Mouse (Mus musculus): Measurements from ENCODE around the gene Gjb6. TPM values are rescaled to one million over a fixed set of nuclear protein-coding genes. Genes with fewer than 3 reads are reported as not detected.

Gjb6 gene
- not detected in 2 replicates for total RNA-seq (2014; fragmentation: Nextera tagmentation)
- total RNA-seq (2017) = not detected in 2 replicates

GRCm38 (mm10) chr14:57133161-57133661 lies at the start of gene Gjb6:
Gjb6 (minus strand) TSS chr14:57133611.
- ATAC-seq (replicated peaks; ENCODE audit: low FRiP score, low TSS enrichment, poor library complexity, severe bottlenecking) = no peak

- ATAC-seq (replicated peaks; ENCODE audit: low FRiP score, low TSS enrichment, poor library complexity, severe bottlenecking) = no peak
Observed at GRCm38 (mm10) chr14:57165493-57165892, 32.1 kb upstream of the Gjb6 start.

DNA sequence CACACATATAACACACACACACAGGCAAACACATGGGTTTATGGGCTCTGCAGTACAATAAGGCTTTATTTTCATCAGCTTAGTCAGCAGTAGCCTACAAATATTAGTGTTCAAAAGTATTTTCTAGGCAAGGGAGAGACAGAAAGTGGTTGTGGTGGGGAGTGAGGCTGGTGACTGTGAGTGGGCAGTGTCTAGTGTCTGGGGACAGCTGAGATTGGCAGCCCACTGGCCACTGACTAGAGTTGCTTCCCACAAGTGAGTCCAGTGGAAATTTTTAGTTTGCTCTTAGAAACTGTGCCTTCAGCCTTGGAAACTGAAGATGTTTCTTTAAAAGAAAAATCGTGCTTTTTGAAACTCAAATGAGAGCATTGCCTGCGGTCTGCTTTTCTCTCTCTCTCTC lies 28.4 kb upstream of the Gjb6 start:
- no peak for ATAC-seq (replicated peaks; ENCODE audit: low FRiP score, low TSS enrichment, poor library complexity, severe bottlenecking)

DNA sequence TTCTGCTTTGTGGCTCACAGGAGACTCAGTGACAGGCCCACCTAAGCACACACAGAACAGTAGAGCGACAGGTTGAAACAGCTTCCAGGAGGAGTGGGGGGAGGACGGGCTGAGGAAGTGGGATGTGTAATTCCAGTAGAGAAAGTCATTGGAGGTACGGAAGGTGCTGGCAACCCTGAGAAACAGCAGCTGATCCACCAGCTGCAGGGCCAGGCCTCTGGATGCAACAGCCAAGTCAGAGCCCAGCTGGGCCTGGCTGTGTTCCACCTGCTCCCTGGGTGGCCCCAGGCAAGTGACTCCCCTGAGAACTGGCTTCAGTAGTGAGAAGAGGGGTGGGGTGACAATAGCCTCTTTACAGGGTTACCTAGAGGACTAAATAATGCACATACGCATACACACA lies 27.8 kb upstream of the Gjb6 start:
- ATAC-seq (replicated peaks; ENCODE audit: low FRiP score, low TSS enrichment, poor library complexity, severe bottlenecking) = no peak

DNA sequence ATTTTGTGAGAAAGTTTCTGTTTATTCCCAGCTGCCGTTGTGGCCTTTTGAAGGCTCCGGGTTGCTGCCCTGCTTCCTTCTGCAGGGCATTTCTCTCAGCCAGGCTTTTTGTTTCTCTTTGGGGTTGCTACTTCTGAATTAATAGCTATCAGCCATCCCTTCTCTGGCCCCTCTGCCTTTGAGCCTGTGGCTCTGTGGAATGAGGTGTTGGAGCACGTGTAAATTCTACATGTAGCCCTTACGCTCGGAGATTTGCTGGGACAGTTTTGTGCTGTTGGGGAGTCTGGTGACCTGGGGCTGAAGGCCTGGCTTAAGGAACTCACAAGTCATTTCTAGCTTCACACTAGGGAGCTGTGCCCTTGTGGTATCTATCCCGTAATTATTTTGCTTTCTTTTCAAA lies 21.5 kb upstream of the Gjb6 start:
- no peak for ATAC-seq (replicated peaks; ENCODE audit: low FRiP score, low TSS enrichment, poor library complexity, severe bottlenecking)

GRCm38 (mm10) chr14:57145741-57146140 lies 12.3 kb upstream of the Gjb6 start:
- ATAC-seq (replicated peaks; ENCODE audit: low FRiP score, low TSS enrichment, poor library complexity, severe bottlenecking) = no peak

DNA sequence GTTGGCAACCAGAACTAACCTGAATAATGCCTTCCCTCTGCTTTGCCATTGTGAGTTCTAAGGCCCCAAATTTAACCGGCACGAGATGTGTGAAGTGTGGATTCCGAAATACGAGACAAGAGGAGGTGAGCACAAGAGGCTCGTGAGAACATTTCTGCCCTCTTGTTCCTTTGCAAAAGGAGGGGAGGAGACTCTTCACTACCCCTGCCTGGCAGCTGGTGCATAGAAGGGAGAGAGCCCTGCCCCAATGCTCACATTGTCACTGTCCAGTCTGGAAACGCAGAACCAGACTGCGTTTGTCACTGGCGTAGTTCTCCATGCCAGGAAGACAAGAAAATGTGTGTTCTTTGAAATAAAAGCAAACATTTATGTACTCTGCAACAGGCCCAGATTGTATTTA lies 1.9 kb upstream of the Gjb6 start:
- ATAC-seq (replicated peaks; ENCODE audit: low FRiP score, low TSS enrichment, poor library complexity, severe bottlenecking) = no peak

- no peak for ATAC-seq (replicated peaks; ENCODE audit: low FRiP score, low TSS enrichment, poor library complexity, severe bottlenecking)
Observed at GRCm38 (mm10) chr14:57127383-57127782, 6.0 kb downstream of the Gjb6 start.

DNA sequence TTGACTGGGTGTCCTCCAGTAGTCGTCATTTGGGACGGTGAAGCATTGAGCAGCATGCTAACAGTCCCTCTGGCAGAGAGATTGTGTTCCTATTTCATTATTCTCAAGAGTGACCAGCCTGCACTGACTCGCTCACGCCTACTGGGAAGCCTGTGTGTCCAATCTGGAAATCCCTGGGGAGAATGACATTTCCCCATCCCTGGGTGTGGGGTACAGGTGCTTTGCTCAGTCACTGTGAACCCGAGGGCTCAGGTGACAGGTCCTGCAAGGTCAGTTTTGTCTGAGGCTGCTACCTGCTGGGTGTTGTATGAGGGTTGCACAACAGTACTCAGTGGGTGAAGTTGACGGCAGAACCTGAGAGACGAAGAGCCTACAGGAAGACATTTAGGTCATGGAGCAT lies 11.1 kb downstream of the Gjb6 start:
- no peak for ATAC-seq (replicated peaks; ENCODE audit: low FRiP score, low TSS enrichment, poor library complexity, severe bottlenecking)

DNA sequence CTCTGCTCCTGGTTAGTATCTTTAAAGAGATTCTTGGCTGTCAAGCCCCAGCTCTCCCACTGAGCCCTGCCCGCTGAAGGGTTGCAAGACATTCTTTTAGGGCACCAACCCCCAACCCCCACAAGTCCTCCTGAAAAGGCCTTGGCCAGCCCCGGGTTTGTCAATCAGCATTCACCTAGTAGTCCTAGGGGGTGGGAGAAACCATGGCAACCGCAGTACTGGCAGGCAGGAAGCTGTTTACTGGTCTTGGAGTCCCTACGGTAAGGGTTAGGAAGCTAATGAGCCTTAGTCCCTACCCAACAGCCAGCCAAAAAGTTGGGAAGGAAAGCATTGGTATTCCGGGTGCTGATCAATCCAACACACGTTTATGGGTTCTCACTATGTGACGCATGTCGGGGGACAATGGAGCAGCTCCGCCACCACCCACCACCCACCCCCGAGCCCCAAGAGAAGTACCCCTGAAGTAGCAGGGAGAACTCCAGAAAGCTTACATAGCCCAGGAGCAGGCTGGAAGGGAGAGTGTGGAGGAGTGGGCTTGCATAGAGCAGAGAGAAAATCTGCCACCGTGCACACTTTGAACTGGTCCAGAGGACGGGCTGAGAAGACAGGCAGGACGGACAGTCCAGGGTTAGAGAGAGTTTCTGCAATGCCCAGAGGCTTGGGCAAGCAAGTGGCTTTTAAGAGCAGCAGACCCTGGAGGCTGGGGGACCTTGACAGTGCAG lies 17.4 kb downstream of the Gjb6 start, which contains the start of gene Gm4491:
Gm4491 (minus strand) TSS at position 61 of the 722 bp plus-strand sequence.
- no peak for ATAC-seq (replicated peaks; ENCODE audit: low FRiP score, low TSS enrichment, poor library complexity, severe bottlenecking)

GRCm38 (mm10) chr14:57109194-57109593 lies 24.2 kb downstream of the Gjb6 start:
- ATAC-seq (replicated peaks; ENCODE audit: low FRiP score, low TSS enrichment, poor library complexity, severe bottlenecking) = 0 out of 2 replicates have a peak, but pooled peaks have one; percentile 28

- no peak for ATAC-seq (replicated peaks; ENCODE audit: low FRiP score, low TSS enrichment, poor library complexity, severe bottlenecking)
Observed at GRCm38 (mm10) chr14:57107916-57108315, 25.5 kb downstream of the Gjb6 start.

GRCm38 (mm10) chr14:57107091-57107490 lies 26.3 kb downstream of the Gjb6 start:
- no peak for ATAC-seq (replicated peaks; ENCODE audit: low FRiP score, low TSS enrichment, poor library complexity, severe bottlenecking)

DNA sequence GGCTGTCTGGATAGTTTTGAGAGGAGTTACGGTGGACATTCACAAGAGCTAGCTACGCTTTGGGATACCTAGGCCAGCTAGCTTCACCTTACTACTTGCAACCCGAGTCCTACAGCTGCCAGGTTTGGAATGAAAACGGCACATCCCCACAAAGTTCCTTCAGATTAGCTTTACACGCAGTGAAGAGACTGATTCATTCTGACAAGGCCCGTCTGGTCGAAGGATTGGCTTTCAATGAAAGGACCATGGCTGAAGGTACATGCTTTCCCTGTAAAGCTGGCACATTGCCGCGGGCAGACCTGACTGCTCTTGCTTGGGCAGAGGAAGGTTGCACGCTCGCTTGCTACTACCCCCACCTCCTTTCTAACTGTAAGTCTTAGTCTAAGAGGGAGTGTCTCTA lies 27.7 kb downstream of the Gjb6 start:
- no peak for ATAC-seq (replicated peaks; ENCODE audit: low FRiP score, low TSS enrichment, poor library complexity, severe bottlenecking)

DNA sequence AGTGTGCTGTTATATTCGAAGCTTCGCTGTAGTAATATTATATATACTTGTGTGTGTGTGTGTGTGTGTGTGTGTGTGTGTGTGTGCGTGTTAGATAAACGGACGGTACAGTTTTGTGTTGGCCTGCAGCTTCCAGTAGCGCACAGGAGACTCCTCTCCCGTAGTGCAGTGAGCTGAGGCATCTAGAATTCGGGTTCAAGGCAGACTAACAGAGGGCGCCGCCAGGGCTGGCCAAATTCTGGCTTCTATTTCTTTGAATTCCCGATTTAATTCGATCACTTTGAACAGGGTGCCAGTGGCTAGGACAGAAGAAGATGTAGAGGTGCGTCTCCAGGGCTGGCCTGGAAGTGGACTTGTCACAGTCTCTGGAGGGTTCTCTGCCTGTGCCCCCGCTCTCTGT lies 28.3 kb downstream of the Gjb6 start:
- ATAC-seq (replicated peaks; ENCODE audit: low FRiP score, low TSS enrichment, poor library complexity, severe bottlenecking) = no peak

DNA sequence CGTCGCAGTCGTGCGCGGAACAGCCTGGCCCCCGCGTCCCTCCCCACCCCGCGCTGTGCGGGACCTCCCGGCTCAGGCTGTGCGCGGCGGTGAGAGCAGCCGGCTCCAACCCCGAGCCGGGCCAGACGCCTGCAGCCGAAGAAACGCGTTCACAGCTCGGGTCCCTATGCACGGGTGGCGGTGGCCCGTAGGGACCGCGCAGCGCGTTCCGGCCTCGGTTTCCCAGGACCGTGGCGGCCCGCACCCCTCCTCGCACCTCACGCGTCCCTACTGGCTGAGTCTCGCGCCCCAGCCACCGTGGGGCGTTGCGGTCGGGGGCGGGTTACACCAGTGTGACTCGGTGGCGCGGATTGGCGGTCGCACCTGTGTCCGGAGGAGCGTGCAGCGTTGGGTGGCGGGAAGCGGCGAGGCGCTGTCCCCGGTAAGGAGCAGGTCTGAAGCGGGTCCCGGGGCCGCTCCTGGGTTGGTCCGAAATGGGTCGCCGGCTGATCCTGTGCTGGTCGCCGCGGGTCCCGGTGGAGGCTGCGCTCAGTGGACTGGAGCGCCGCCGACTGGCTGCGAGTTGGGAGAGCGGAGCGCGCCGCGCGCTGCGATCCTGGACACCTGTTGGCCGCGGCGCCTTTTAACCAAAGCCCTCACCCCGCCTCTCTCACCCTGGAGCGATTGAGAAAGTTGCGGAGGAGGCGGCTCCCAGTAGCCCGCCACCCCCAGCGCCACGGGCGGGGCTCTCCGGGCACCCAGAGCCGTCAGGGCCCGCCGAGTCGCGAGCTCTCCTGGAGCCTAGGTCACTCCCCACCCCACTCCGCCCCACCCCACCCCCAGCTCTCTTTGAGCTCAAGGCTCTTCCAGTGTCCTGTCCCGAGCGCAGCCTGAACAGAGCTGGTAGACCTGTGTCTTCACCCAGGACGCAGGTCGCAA lies 29.0 kb downstream of the Gjb6 start, which contains the start of gene Gjb2:
Gjb2 (minus strand) TSS at position 597 of the 918 bp plus-strand sequence.
- ATAC-seq (replicated peaks; ENCODE audit: low FRiP score, low TSS enrichment, poor library complexity, severe bottlenecking) = 0 out of 2 replicates have a peak, but pooled peaks have one; percentile 16

DNA sequence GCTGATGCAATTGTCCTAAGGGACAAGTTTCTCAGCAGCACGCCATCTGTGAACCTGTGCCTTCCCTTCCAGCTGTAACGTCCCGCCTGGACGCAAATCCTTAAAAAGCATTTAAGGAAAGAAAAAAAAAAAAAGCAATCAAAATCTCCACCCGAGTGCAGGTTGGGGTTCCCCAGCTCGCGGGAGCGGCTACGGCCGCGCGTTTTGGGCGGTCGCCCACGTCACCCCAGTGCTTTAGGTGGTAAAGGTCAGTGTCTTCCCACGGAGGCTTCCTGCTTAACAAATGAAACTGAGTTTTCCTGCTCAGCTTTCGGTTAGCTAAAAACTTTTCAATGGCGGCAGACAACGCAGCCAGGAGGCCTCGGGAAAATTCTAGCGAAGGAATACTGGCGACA lies 29.7 kb downstream of the Gjb6 start:
- no peak for ATAC-seq (replicated peaks; ENCODE audit: low FRiP score, low TSS enrichment, poor library complexity, severe bottlenecking)

DNA sequence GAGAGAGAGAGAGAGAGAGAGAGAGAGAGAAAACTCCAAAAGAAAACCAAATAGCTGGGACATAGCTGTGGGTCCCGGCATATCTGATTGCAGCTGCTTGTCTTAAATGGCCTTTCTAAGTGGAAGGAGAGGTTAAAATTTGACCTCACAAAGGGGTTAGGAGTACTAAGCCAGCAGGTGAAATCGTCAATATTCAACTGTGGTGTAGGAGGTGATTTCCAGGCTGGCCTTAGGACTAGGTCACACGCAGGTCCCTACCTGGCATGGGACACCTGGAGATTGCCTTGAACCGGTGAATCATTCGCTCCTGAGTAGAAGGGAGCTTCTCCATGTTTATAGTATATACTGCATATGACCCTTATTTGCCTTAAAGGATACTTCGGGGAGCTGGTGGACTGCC lies 30.3 kb downstream of the Gjb6 start:
- no peak for ATAC-seq (replicated peaks; ENCODE audit: low FRiP score, low TSS enrichment, poor library complexity, severe bottlenecking)

DNA sequence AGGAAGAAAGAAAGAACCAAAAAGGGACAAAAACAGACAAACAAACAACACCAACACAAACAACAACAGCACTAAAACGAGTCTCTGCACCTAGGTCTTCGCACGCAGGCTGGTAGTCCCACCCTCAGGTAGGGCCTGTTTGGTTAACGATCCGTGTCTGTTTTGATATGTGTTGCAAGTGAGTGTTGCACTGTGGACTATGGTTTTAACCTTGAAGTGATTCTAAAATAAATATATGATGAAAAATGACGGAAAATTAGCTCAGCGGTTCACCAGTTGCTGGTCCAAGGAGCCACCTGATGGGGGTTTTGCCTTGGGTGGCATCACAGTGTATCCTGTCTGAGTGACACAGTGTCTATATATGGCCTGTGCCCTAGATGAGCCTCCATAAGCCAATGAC lies 31.8 kb downstream of the Gjb6 start:
- no peak for ATAC-seq (replicated peaks; ENCODE audit: low FRiP score, low TSS enrichment, poor library complexity, severe bottlenecking)

GRCm38 (mm10) chr14:57095855-57096254 lies 37.6 kb downstream of the Gjb6 start:
- peak; percentile 51 for ATAC-seq (replicated peaks; ENCODE audit: low FRiP score, low TSS enrichment, poor library complexity, severe bottlenecking)

Measured in megakaryocyte-erythroid progenitor cell, adult 5-6 weeks (primary cell).